Mouse (Mus musculus): ENCODE data around the gene Hist2h2ab.

DNA sequence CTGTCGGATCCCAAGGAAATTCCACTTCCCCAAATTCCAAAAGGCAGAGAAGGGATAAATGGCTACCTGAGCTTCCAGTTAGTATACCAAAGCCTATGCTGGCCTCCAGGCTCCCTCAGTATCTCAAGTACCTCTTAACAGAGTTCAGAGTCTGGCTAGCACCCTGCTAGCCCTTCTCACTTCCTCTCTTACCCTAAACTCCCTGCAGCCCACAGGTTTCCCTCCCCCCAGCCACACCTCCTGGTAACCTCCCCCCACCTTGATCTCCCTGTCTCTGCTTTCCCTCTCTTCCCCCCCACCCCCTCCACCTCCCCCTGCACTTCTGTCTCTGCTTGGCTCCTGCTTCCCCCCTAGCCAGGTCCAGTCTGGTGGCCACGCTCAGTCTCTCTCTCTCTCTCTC, 19.9 kb upstream of the Hist2h2ab start:
- TF ChIP-seq CTCF (IDR thresholded peaks at IDR 0.05; ENCODE audit: borderline replicate concordance, insufficient read depth, low read length) = no peak
- TF ChIP-seq POLR2A (IDR thresholded peaks at IDR 0.05; ENCODE audit: low read depth, low read length) = no peak

Measured in embryonic fibroblast, embryonic 13.5 days (primary cell).